Mouse (Mus musculus) intestine, postnatal 0 days (tissue): ENCODE measurements around the gene Arrdc5. TPM values are rescaled to one million over a fixed set of nuclear protein-coding genes. Genes with fewer than 3 reads are reported as not detected.

Source experiments
- ATAC-seq: fragments of 200-750 bp; cut with Nextera tagmentation; 2 replicates; pipeline ENCODE4 v1.8.0; 2017; ENCODE audit warnings: mild to moderate bottlenecking, moderate TSS enrichment, moderate library complexity
- H3K27ac ChIP-seq: fragments of 300-500 bp; sonication (generic); 2 replicates; pipeline ENCODE4 v1.5.1; 2014; ENCODE audit warnings: mild to moderate bottlenecking, low read depth, low read length, moderate library complexity
- H3K27me3 ChIP-seq: fragments of 300-500 bp; sonication (generic); replicated peaks from 2 replicates; pipeline ENCODE4 v1.6.1; 2014; ENCODE audit warnings: low read length, mixed read lengths; ENCODE audit not compliant: control insufficient read depth, insufficient read depth
- H3K36me3 ChIP-seq: fragments of 300-500 bp; sonication (generic); 2 replicates; pipeline ENCODE4 v1.6.1; 2014; ENCODE audit warnings: mild to moderate bottlenecking, moderate library complexity; ENCODE audit not compliant: control insufficient read depth, insufficient read depth
- H3K4me1 ChIP-seq: fragments of 300-500 bp; sonication (generic); replicated peaks from 2 replicates; pipeline ENCODE4 v1.6.1; 2014; ENCODE audit warnings: antibody characterized with exemption, low read length, mixed read lengths; ENCODE audit not compliant: control insufficient read depth, insufficient read depth
- H3K4me2 ChIP-seq: fragments of 300-500 bp; sonication (generic); replicated peaks from 2 replicates; pipeline ENCODE4 v1.6.1; 2014; ENCODE audit warnings: low read depth, mild to moderate bottlenecking, moderate library complexity
- H3K4me3 ChIP-seq: fragments of 300-500 bp; sonication (generic); 2 replicates; pipeline ENCODE4 v1.5.1; 2014; ENCODE audit warnings: low read depth, low read length
- H3K9ac ChIP-seq: fragments of 300-500 bp; sonication (generic); 2 replicates; pipeline ENCODE4 v1.6.1; 2014; ENCODE audit warnings: mild to moderate bottlenecking, low read depth, low read length
- H3K9me3 ChIP-seq: fragments of 300-500 bp; sonication (generic); 2 replicates; pipeline ENCODE4 v1.6.1; 2016; ENCODE audit warnings: mixed run types; ENCODE audit not compliant: control insufficient read depth
- CTCF ChIP-seq: sonication (generic); IDR thresholded peaks from 2 replicates; pipeline ENCODE4 v1.5.1; 2016; ENCODE audit warnings: low read depth, mild to moderate bottlenecking, control low read depth, antibody characterized with exemption, moderate library complexity
- WGBS: fragments of 180-500 bp; shearing (Covaris S2); extraction: QIAGEN DNeasy Blood & Tissue Kit; methylation state at CpG from one replicate; pipeline ENCODE4 v1.1.7; 2014; 5-methylcytosine and 5-hydroxymethylcytosine counted together
- polyA plus RNA-seq: library from polyadenylated mRNA; unstranded; fragments of >200 nt; fragmentation: Nextera tagmentation; extraction: Ambion mirVana; gene quantifications from 2 replicates; pipeline ENCODE4 v1.2.1, GENCODE M21; 2015

Gene Arrdc5
- polyA plus RNA-seq, 1 experiment from 2014 or later, result not detected

DNA sequence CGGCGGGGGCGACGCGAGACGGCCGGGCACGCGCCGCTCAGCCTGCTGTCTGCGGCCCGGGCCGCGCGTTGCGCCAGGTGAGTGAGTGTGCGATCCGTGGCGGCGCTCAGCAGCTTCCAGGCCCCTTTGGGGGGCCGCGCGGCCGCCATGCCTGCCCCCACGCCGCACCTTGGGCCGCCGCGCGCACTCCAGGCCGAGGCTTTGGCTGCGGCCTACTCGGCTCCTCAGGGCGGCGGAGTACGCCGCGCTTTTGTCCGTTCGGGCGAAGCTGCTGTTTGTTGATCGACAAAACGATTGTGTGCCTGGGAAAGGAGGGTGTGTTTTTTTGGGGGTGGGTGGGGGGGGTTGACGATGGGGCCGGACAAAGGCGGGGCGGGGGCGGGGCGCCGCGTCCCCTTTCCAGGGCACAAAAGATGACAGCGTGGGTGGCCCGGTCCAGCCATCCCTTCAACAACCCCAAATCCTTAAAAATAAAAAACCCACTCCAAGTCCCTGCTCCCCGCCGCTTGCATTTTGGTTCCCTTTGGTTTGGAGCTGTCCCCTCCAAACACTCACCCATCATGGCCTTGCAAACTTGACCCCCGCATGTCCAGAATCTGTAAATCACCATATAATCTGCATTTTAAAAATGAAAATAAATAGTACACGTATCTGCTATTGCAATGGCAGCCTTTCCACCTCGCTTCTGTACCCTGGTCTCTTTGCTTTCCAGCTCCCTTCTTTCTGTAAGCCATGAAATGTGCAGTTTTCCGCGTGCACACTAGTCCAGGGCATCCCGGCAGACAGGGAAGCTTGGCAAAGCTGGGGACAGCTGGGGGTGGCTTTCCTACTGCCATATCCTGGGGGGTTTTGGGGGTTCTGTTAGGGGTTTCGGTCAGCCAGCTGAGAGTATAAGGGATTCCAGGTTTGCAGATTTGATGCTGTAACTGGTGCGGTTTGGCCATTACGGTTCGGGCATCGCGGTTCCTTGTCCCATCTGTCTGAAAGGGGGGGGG lies 26.4 kb upstream of the Arrdc5 start:
- Histone ChIP-seq H3K36me3 (peaks cover 14% of the 10 kb centered on the region; the same call in 1 of the 2 replicates), H3K9ac (peak overlapping the region; percentile 91), H3K4me1 (peaks cover 10% of the 10 kb centered on the region; the same call in 1 of the 2 replicates), H3K4me3 (peak overlapping the region; percentile 77), H3K4me2 (peak overlapping the region; percentile 92), H3K9me3 (no peaks in the 10 kb centered on the region), H3K27me3 (no peaks in the 10 kb centered on the region), H3K27ac (peak overlapping the region; percentile 97)
- no peak for TF ChIP-seq CTCF
- WGBS, result 2% methylated on average over 58 of the region's 67 CpGs
- peak; percentile 44 for ATAC-seq

DNA sequence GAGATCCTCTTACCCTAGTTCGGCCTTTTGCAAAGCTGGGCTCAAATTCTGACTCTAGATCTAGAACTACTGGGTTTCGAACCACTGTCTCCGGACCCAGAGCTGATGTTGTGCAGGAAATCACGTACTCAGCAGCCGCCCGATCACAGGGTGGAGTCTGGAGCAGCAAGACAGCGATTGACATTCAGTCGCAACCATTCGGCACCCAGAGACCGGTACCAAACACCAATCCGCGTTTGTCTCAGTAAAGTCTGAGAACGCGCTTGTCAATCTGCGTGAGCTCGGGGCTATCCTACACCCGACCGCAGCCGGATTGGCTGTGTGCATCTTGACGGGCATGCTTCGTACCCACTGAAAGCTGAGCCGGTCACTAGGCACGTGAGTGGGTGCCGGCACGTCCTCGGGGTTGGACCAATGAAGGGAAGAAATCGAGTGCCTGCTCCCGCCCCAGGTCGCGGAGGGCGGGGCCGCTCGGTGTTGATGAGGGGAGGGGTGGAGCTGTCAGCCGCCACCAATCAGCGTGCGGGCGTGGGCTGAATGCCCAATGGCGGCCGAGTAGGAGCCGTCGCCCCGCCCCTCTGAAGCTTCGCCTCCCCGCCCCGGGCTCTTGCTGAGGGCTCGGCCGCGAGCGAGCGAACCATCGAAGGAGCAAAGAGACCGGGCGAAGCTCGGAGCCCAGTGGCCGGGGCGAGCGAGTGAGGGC lies 25.5 kb upstream of the Arrdc5 start, which contains the start of gene Kdm4b:
Kdm4b (plus strand) TSS at position 613 of the 703 bp plus-strand sequence.
- TF ChIP-seq CTCF, result no peak
- peak within 1 kb of the TSS; percentile 97 for H3K27ac ChIP-seq
- peak within 1 kb of the TSS; percentile 91 for H3K9ac ChIP-seq
- no peaks in the 10 kb centered on the region for H3K27me3 ChIP-seq
- WGBS, result under 1% methylated on average over 52 of the region's 57 CpGs
- no peaks in the 10 kb centered on the region for H3K9me3 ChIP-seq
- H3K4me1 ChIP-seq, result peaks cover 10% of the 10 kb centered on the region; the same call in 1 of the 2 replicates
- peak; percentile 98 for ATAC-seq
- H3K4me3 ChIP-seq, result peak within 1 kb of the TSS; percentile 77
- H3K4me2 ChIP-seq, result peak within 1 kb of the TSS; percentile 92
- peaks cover 19% of the 10 kb centered on the region; the same call in 1 of the 2 replicates for H3K36me3 ChIP-seq

DNA sequence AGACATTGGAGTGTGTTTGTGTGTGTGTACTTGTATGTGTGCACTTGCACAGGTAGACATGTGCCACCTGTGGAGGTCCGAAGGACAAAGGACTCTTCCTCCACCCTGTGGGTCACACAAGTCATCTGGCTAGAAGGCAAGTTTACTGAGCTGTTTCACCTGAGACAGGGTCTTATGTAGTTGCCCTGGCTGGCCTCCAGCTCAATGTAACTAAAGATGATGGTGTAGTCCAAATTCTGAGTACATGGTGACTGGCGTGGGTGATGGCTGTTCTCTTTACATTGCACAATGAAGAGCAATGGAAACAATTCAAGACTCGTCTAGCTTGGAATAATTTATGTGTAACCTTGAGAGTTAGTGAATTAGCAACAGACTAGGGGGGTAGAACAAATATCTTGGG lies 24.3 kb upstream of the Arrdc5 start:
- no peak overlapping the region for H3K9ac ChIP-seq
- no peak overlapping the region for H3K4me3 ChIP-seq
- no peak for ATAC-seq
- no peaks in the 10 kb centered on the region for H3K9me3 ChIP-seq
- H3K36me3 ChIP-seq, result peaks cover 30% of the 10 kb centered on the region; the same call in 1 of the 2 replicates
- no peak for TF ChIP-seq CTCF
- no peak overlapping the region for H3K27ac ChIP-seq
- no peaks in the 10 kb centered on the region for H3K27me3 ChIP-seq
- H3K4me2 ChIP-seq, result no peak overlapping the region
- peaks cover 10% of the 10 kb centered on the region; the same call in 1 of the 2 replicates for H3K4me1 ChIP-seq
- WGBS, result 61% methylated on average over 3 of the region's 3 CpGs

DNA sequence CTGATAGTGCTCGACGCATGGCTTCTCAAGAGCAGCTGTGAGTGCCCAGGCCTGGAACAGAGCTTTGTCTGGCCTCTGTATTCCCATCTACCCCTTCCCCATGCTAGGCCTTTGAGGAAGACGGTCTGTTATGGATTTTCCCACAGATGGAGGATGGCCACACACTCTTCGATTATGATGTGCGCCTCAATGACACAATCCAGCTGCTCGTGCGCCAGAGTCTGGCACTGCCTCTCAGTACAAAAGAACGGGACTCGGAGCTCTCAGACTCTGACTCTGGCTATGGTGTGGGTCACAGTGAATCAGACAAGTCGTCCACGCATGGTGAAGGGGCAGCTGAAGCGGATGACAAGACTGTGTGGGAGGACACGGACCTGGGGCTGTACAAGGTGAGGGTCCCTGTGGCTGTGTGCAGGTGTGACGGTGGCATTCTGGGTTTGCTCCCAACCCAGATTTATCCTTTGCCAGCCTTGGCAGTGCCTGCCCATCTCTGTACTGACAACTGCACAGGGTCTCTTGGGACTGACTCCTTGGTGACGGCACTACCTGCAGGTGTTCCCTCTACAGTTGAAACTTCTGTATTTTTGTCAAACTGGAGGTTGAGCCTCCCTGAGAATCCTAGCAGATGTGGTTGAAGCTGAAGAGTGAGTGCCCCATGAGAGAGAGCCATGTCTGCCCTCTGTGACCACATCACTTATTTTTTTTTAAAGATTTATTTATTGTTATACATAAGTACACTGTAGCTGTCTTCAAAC lies 9.3 kb upstream of the Arrdc5 start:
- Histone ChIP-seq H3K27ac (no peak overlapping the region), H3K9ac (no peak overlapping the region), H3K4me2 (no peak overlapping the region), H3K4me1 (no peaks in the 10 kb centered on the region), H3K9me3 (no peaks in the 10 kb centered on the region), H3K4me3 (no peak overlapping the region), H3K36me3 (peaks cover 45% of the 10 kb centered on the region), H3K27me3 (no peaks in the 10 kb centered on the region)
- 83% methylated on average over 15 of the region's 15 CpGs for WGBS
- no peak for ATAC-seq
- no peak for TF ChIP-seq CTCF

DNA sequence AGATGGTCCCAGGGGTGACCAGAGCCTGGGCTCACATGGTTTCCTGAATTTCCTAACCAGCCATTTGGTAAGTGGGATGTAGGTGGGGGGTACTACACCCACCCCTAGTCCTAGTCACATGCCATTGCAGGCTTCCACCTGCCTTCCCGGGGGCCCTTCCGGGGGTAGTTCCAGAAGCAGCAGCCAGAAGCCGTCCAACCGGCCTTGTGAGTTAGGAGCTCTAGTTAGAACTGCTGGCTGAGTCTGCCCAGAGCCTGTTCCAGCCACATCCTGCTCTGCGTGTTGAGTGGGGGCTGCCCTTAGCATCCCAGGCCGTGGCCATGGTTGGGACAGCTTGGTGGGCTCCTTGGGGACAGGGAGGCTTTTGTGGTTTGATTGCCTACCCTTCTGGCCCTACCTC lies 8.0 kb upstream of the Arrdc5 start:
- Histone ChIP-seq H3K27ac (no peak overlapping the region), H3K36me3 (peaks cover 34% of the 10 kb centered on the region), H3K27me3 (no peaks in the 10 kb centered on the region), H3K9me3 (no peaks in the 10 kb centered on the region), H3K4me3 (no peak overlapping the region), H3K4me2 (0 out of 2 replicates have a peak overlapping the region, but pooled peaks have one; percentile 3), H3K4me1 (no peaks in the 10 kb centered on the region; the same call in 1 of the 2 replicates), H3K9ac (no peak overlapping the region; the same call in 1 of the 2 replicates)
- ATAC-seq, result no peak
- no peak for TF ChIP-seq CTCF
- WGBS, result 48% methylated on average over 6 of the region's 6 CpGs
